Mouse (Mus musculus) retina, embryonic 14.5 days (tissue): ENCODE data around the gene Cxcl1.

ENCODE experiments used
- DNase-seq: peaks from one replicate; pipeline ENCODE4 v3.0.0-alpha.2; 2015; ENCODE audit warnings: low spot score

Gene Cxcl1

GRCm38 (mm10) chr5:90888661-90889060 lies 2.4 kb upstream of the Cxcl1 start:
- DNase-seq, result no peak

GRCm38 (mm10) chr5:90891464-90891813 lies 398 bp downstream of the Cxcl1 start:
- no peak for DNase-seq

- no peak for DNase-seq
Measured at GRCm38 (mm10) chr5:90894231-90894630, 3.2 kb downstream of the Cxcl1 start.

GRCm38 (mm10) chr5:90897429-90897828 lies 6.4 kb downstream of the Cxcl1 start:
- no peak for DNase-seq

GRCm38 (mm10) chr5:90899308-90899707 lies 8.3 kb downstream of the Cxcl1 start:
- DNase-seq, result no peak

GRCm38 (mm10) chr5:90900147-90900546 lies 9.1 kb downstream of the Cxcl1 start:
- no peak for DNase-seq

- no peak for DNase-seq
Measured at GRCm38 (mm10) chr5:90900688-90901087, 9.6 kb downstream of the Cxcl1 start.

- DNase-seq, result peak; percentile 55
Measured at GRCm38 (mm10) chr5:90902380-90903260, 11.6 kb downstream of the Cxcl1 start.

GRCm38 (mm10) chr5:90903339-90904020 lies 12.4 kb downstream of the Cxcl1 start, which contains the start of gene Cxcl2:
Gene Cxcl2, plus strand, starts transcription at chr5:90903871.
- peak; percentile 35 for DNase-seq

- peak; percentile 89 for DNase-seq
Measured at GRCm38 (mm10) chr5:90908983-90909382, 17.9 kb downstream of the Cxcl1 start.

- no peak for DNase-seq
Measured at GRCm38 (mm10) chr5:90919495-90919894, 28.5 kb downstream of the Cxcl1 start.

GRCm38 (mm10) chr5:90922958-90923357 lies 31.9 kb downstream of the Cxcl1 start:
- no peak for DNase-seq

- no peak for DNase-seq
Measured at GRCm38 (mm10) chr5:90930546-90930945, 39.5 kb downstream of the Cxcl1 start.

GRCm38 (mm10) chr5:90930971-90931851 lies 40.2 kb downstream of the Cxcl1 start, which contains the start of gene Mthfd2l:
Gene Mthfd2l, plus strand, starts transcription at chr5:90931117.
- peak; percentile 91 for DNase-seq

- peak; percentile 58 for DNase-seq
Measured at GRCm38 (mm10) chr5:90931911-90932310, 40.9 kb downstream of the Cxcl1 start.

GRCm38 (mm10) chr5:90936706-90937105 lies 45.7 kb downstream of the Cxcl1 start:
- no peak for DNase-seq
